Mouse (Mus musculus) C2C12 (cell line): ENCODE results near the gene Prkar2b.

Source experiments
- CTCF ChIP-seq: IDR thresholded peaks from one replicate; pipeline ENCODE4 v1.5.1; 2011; ENCODE audit not compliant: control insufficient read depth, insufficient read depth, insufficient read length
- FOSL1 ChIP-seq: IDR thresholded peaks from one replicate; pipeline ENCODE4 v1.8.0; 2011; ENCODE audit warnings: mild to moderate bottlenecking, low read length; ENCODE audit not compliant: poor library complexity, insufficient read depth, severe bottlenecking
- USF1 ChIP-seq: IDR thresholded peaks from one replicate; pipeline ENCODE4 v1.6.1; 2011; ENCODE audit warnings: low read depth, mild to moderate bottlenecking, control low read depth, moderate library complexity

DNA sequence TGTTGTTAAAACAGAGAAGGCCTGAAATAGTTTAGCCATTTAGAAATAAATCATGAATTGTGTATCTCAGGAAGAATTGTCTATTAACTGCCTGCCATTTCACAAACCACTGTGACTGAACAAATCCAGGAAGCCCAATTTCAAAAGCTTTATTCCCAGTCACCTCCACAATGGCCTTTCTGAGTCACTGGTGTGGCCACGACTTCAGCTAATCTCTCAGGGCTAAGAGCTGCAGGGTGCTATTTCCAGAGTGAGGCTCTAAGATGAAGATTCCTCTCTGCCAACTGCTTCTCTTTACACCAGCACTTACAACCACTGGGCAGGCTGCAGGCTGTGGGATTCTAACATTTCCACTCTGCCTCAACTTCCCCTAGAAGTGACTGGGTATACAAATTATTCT lies 92.0 kb downstream of the Prkar2b start:
- TF ChIP-seq CTCF, result no peak
- no peak for TF ChIP-seq USF1
- TF ChIP-seq FOSL1, result no peak
